Mouse (Mus musculus) gastrocnemius, postnatal 36 days (tissue): ENCODE data around the gene Ap5z1. TPM values are rescaled to one million over a fixed set of nuclear protein-coding genes. Genes with fewer than 3 reads are reported as not detected.

Experiments
- DNase-seq, 2 experiments: peaks; one replicate each; pipeline ENCODE4 v3.0.0; 2022
- intact Hi-C: fragments of 180-260 bp; cut with DNase I; formaldehyde crosslinking; loops from one replicate; pipeline ENCODE4 v1.15.1; 2025
- total RNA-seq, 2 experiments: library from RNA; stranded (reverse); gene quantifications; 2 replicates each; pipeline ENCODE4 v1.2.3; 2021

Ap5z1 gene
- total RNA-seq, 2 experiments from 2014 or later = 3.4 to 4.2 TPM

- DNase-seq = no peak
- intact Hi-C loops = no loop called here
Observed at GRCm38 (mm10) chr5:142505695-142506423, 42.1 kb downstream of the Ap5z1 start.

- intact Hi-C loops = no loop called here
- DNase-seq = no peak
Observed at GRCm38 (mm10) chr5:142509141-142510060, 45.7 kb downstream of the Ap5z1 start.

DNA sequence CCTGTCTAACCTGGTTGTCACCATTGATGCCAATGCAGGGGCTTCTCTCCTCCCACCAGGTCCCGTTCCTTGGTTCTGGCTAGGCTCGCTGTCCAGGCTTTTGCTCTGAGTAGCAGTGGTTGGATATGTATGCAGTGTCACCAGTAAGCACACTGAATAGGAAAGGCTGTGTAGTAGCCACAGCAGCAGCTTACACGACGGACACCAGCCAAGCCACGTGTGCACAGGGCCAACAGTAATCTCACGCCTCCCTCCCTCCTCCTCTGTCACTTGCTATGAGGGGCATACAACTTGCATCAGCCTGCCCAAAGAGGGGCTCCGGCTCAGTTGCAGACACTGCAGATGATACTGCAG lies 46.3 kb downstream of the Ap5z1 start:
- intact Hi-C loops = no loop called here

GRCm38 (mm10) chr5:142512112-142512511 lies 48.4 kb downstream of the Ap5z1 start:
- intact Hi-C loops = no loop called here

More for the DNA sequence above, 46.3 kb downstream of the Ap5z1 start:
- no peak for DNase-seq

GRCm38 (mm10) chr5:142518973-142519372 lies 55.2 kb downstream of the Ap5z1 start:
- no peak for DNase-seq
- intact Hi-C loops = no loop called here

More at GRCm38 (mm10) chr5:142512112-142512511, 48.4 kb downstream of the Ap5z1 start:
- DNase-seq = no peak

DNA sequence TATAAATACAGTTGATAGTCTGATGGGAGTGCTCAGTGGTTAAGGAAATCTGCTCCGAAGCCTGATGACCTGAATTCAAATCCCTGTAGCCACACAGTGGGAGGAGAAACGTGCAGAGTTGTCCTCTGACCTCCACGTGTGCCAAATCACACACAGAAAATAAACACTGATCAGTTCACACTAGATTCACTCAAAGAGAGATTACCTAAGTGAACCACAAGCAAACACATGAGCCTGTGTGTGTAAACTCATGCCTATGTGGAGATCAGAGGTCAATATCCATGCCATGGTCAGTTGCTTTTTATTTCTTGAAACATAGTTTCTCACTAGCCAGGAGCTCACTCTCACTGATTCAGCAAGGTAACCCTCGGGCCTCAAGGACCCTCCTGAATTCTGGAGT lies 56.6 kb downstream of the Ap5z1 start:
- intact Hi-C loops = no loop called here
- DNase-seq = no peak

- intact Hi-C loops = no loop called here
Observed at GRCm38 (mm10) chr5:142521195-142521866, 57.6 kb downstream of the Ap5z1 start.

GRCm38 (mm10) chr5:142524711-142525464 lies 61.1 kb downstream of the Ap5z1 start:
- intact Hi-C loops = no loop called here
- DNase-seq = no peak

More at GRCm38 (mm10) chr5:142521195-142521866, 57.6 kb downstream of the Ap5z1 start:
- DNase-seq = no peak

Other genes with a start within 250 kb of the Ap5z1 start
- gene Foxk1, start 62.4 kb upstream of the Ap5z1 start, total RNA-seq = 10 to 100 TPM; 12.5 to 14.5 TPM
- under 1 TPM in 1 of 2 experiments, not detected in 1; 0.10 TPM for gene Papolb, start 66.1 kb downstream of the Ap5z1 start, total RNA-seq
- 1 to 10 TPM; 1.3 to 2.8 TPM for gene Radil, start 87.2 kb downstream of the Ap5z1 start, total RNA-seq
- not detected for gene Mmd2, start 144.9 kb downstream of the Ap5z1 start, total RNA-seq
- gene Wipi2, start 163.8 kb downstream of the Ap5z1 start, total RNA-seq = 10 to 100 TPM; 24.9 to 28.8 TPM
- under 1 TPM; 0.27 to 0.54 TPM for gene Slc29a4, start 228.6 kb downstream of the Ap5z1 start, total RNA-seq